13 mouse cellular contexts compared by ENCODE assay signal in the genomic region with DNA sequence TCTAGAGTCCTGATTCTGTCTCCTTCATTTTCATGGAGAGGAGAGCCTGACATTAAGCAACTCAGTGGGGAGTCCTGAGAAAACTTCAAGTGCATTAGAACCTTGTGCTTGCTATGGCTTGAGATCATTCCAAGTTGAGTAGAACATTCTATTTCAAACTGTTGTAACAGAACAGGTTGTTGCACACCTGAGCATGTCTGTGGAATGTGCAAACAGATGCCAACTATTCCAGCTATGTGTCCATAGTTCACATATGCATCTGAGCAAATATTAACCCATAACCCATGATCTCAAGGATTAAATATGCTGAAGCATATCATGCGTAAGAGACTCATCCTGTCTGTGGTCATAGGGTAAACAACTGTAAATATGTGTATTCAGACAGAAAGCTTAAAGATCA.
"Had no signal": no experiment of that assay in that cellular context is flagged by ENCODE, and none has a peak within 500 bp of the region (broad histone marks: within the 10 kb centered on the region; RNA-seq: fewer than 3 reads in every experiment).

No protein-coding gene starts in this region.

- H3K36me3 ChIP-seq: limb, embryonic 13.5 days; midbrain, embryonic 10.5 days; neural tube, embryonic 15.5 days had no signal

- H3K27ac ChIP-seq: limb, embryonic 13.5 days; liver, embryonic 14.5 days; midbrain, embryonic 10.5 days; neural tube, embryonic 15.5 days had no signal

- H3K27me3 ChIP-seq: limb, embryonic 13.5 days; neural tube, embryonic 15.5 days had no signal

- H3K4me1 ChIP-seq: limb, embryonic 13.5 days; midbrain, embryonic 10.5 days; neural tube, embryonic 15.5 days had no signal

- H3K4me3 ChIP-seq: limb, embryonic 13.5 days; midbrain, embryonic 10.5 days; myocyte; neural tube, embryonic 15.5 days had no signal

- H3K4me2 ChIP-seq: limb, embryonic 13.5 days; neural tube, embryonic 15.5 days had no signal

- H3K9ac ChIP-seq: limb, embryonic 13.5 days; liver, embryonic 14.5 days; neural tube, embryonic 15.5 days had no signal

- H3K9me3 ChIP-seq: limb, embryonic 13.5 days; midbrain, embryonic 10.5 days; neural tube, embryonic 15.5 days had no signal

- DNase-seq: left cerebral cortex, postnatal 4 days; lung, adult 18-20 months; lung, postnatal 4 days; midbrain, embryonic 14.5 days; right cerebral cortex, postnatal 4 days; spleen, adult 18-20 months; thymus, adult 18-20 months; thymus, postnatal 14 days had no signal
